11 mouse cellular contexts compared by ENCODE assay signal in the genomic region with DNA sequence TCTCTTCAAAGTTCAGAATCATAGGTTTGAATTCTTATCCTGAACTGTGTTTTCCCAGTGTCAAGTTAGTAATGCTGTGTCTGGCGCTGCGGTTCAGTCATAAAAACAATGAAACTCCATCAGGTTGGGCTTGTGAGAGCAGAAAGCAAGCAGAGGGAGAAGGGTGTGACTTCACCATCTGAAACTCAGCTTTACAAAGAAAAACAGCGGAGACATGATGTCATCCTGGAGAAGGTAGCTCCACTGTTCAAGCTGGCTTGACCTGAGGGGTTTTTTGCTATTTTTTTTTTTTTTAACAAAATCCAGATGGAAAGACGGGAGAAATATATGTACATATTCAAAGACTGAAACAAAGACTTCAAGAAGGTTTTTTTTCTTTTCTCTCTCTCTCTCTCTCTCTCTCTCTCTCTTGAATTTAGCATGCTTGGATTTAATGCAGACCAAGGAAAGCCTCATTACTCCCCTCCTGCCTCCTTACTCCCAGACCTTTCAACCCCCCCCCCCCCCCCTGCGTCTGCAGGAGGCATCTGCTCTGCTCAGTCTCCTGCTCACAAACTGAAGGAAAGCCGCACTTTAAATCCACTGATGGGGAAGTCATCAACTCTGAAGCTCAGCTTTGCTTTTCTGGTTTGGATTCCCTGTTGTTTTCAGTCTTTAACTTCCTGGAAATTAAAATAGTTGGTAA.
DNase-seq lines count a peak whose midpoint lies in the region; ATAC-seq lines count a peak whose summit lies in the region.
"Had no signal": no experiment of that assay in that cellular context is flagged by ENCODE, and none has a peak within 500 bp of the region (broad histone marks: within the 10 kb centered on the region; RNA-seq: fewer than 3 reads in every experiment).

No protein-coding gene starts in this region.

- no peak overlapping the region for H3K4me3 ChIP-seq in midbrain, embryonic 11.5 days (ENCODE audit: low read depth, low read length)
- H3K4me3 ChIP-seq in midbrain, embryonic 13.5 days (replicated peaks) = no peak overlapping the region
- peak overlapping the region; percentile 11; the same call in 1 of the 2 replicates for H3K4me3 ChIP-seq in embryonic facial prominence, embryonic 10.5 days
- H3K4me3 ChIP-seq in forebrain, embryonic 13.5 days = no peak overlapping the region

- no peaks in the 10 kb centered on the region; the same call in 1 of the 2 replicates for H3K4me1 ChIP-seq in midbrain, embryonic 11.5 days (ENCODE audit: control insufficient read depth, insufficient read depth, low read length)
- no peaks in the 10 kb centered on the region for H3K4me1 ChIP-seq in midbrain, embryonic 13.5 days (replicated peaks)
- peaks cover 18% of the 10 kb centered on the region for H3K4me1 ChIP-seq in embryonic facial prominence, embryonic 10.5 days
- no peaks in the 10 kb centered on the region for H3K4me1 ChIP-seq in forebrain, embryonic 13.5 days

- H3K27me3 ChIP-seq in midbrain, embryonic 11.5 days (ENCODE audit: control insufficient read depth, insufficient read depth, low read length) = no peaks in the 10 kb centered on the region
- no peaks in the 10 kb centered on the region for H3K27me3 ChIP-seq in midbrain, embryonic 13.5 days
- H3K27me3 ChIP-seq in embryonic facial prominence, embryonic 10.5 days (replicated peaks; ENCODE audit: low read depth, poor library complexity, severe bottlenecking) = no peaks in the 10 kb centered on the region
- peaks cover 11% of the 10 kb centered on the region; the same call in 1 of the 2 replicates for H3K27me3 ChIP-seq in forebrain, embryonic 13.5 days

- H3K9me3 ChIP-seq in midbrain, embryonic 11.5 days (ENCODE audit: control insufficient read depth, low read length) = no peaks in the 10 kb centered on the region
- no peaks in the 10 kb centered on the region for H3K9me3 ChIP-seq in midbrain, embryonic 13.5 days
- no peaks in the 10 kb centered on the region for H3K9me3 ChIP-seq in embryonic facial prominence, embryonic 10.5 days
- no peaks in the 10 kb centered on the region for H3K9me3 ChIP-seq in forebrain, embryonic 13.5 days (replicated peaks)

- no peaks in the 10 kb centered on the region for H3K36me3 ChIP-seq in midbrain, embryonic 11.5 days (ENCODE audit: control insufficient read depth, insufficient read depth, low read length)
- no peaks in the 10 kb centered on the region for H3K36me3 ChIP-seq in midbrain, embryonic 13.5 days
- H3K36me3 ChIP-seq in embryonic facial prominence, embryonic 10.5 days (replicated peaks) = no peaks in the 10 kb centered on the region
- no peaks in the 10 kb centered on the region for H3K36me3 ChIP-seq in forebrain, embryonic 13.5 days (ENCODE audit: poor library complexity, severe bottlenecking)

- no peak overlapping the region for H3K4me2 ChIP-seq in midbrain, embryonic 11.5 days
- H3K4me2 ChIP-seq in midbrain, embryonic 13.5 days (replicated peaks) = no peak overlapping the region
- no peak overlapping the region for H3K4me2 ChIP-seq in forebrain, embryonic 13.5 days

- DNase-seq in midbrain, embryonic 11.5 days (ENCODE audit: low spot score, missing footprints) = peak; percentile 78
- DNase-seq in embryonic facial prominence, embryonic 10.5 days (ENCODE audit: low spot score) = peak; percentile 64
- DNase-seq in mesoderm, embryonic 11.5 days (ENCODE audit: low read depth, low spot score) = peak; percentile 67
- DNase-seq in urinary bladder, postnatal 14 days (ENCODE audit: low spot score) = no peak
- no peak for DNase-seq in thymus, postnatal 4 days
- DNase-seq in liver = no peak
- DNase-seq: cerebellum, adult 2 months; spleen, adult 18-20 months had no signal

- 57% methylated on average over 5 of the region's 6 CpGs for WGBS in midbrain, embryonic 11.5 days
- 51% methylated on average over 6 of the region's 6 CpGs for WGBS in midbrain, embryonic 13.5 days
- 30% methylated on average over 6 of the region's 6 CpGs for WGBS in embryonic facial prominence, embryonic 10.5 days
- 32% methylated on average over 6 of the region's 6 CpGs for WGBS in forebrain, embryonic 13.5 days

- ATAC-seq in midbrain, embryonic 11.5 days (ENCODE audit: low FRiP score) = no peak
- no peak for ATAC-seq in midbrain, embryonic 13.5 days
- ATAC-seq in forebrain, embryonic 13.5 days = peak; percentile 65; the same call in 1 of the 2 replicates

- H3K9ac ChIP-seq in midbrain, embryonic 11.5 days (ENCODE audit: low read length) = no peak overlapping the region
- H3K9ac ChIP-seq in midbrain, embryonic 13.5 days (replicated peaks) = no peak overlapping the region
- H3K9ac ChIP-seq in forebrain, embryonic 13.5 days = no peak overlapping the region
- H3K9ac ChIP-seq: liver, embryonic 14.5 days had no signal

- no peak overlapping the region for H3K27ac ChIP-seq in midbrain, embryonic 11.5 days (ENCODE audit: low read depth, low read length)
- no peak overlapping the region for H3K27ac ChIP-seq in midbrain, embryonic 13.5 days
- H3K27ac ChIP-seq in embryonic facial prominence, embryonic 10.5 days (replicated peaks) = peak overlapping the region; percentile 81
- H3K27ac ChIP-seq in forebrain, embryonic 13.5 days = no peak overlapping the region
- H3K27ac ChIP-seq: liver, embryonic 14.5 days had no signal

Comparison
In these comparisons a context has a peak if more than half of its experiments do, and no peak if none do; other contexts are left out.
1. DNase-seq: peak in midbrain, embryonic 11.5 days (single experiment), embryonic facial prominence, embryonic 10.5 days (single experiment) and mesoderm, embryonic 11.5 days (single experiment); none in urinary bladder, postnatal 14 days (single experiment), thymus, postnatal 4 days (single experiment) and liver (single experiment).